7 mouse cellular contexts compared by ENCODE assay signal in genomic region chr14:30671986-30672312, GRCm38 (mm10). TPM values are rescaled to one million over a fixed set of nuclear protein-coding genes. Genes with fewer than 3 reads are reported as not detected.
DNase-seq lines count a peak whose midpoint lies in the region; ATAC-seq and TF ChIP-seq lines count a peak whose summit lies in the region.

No protein-coding gene starts in this region.

- WGBS in embryonic facial prominence, embryonic 11.5 days: 7% methylated on average over 3 of the region's 3 CpGs
- 7% methylated on average over 3 of the region's 3 CpGs for WGBS in kidney, adult 2 months
- 11% methylated on average over 3 of the region's 3 CpGs for WGBS in limb, embryonic 12.5 days
- WGBS in midbrain, embryonic 15.5 days: 5% methylated on average over 3 of the region's 3 CpGs
- WGBS in spleen, adult 2 months: 1% methylated on average over 3 of the region's 3 CpGs

- no peaks in the 10 kb centered on the region for H3K4me1 ChIP-seq in embryonic facial prominence, embryonic 11.5 days (ENCODE audit: control insufficient read depth, insufficient read depth, low read length)
- no peaks in the 10 kb centered on the region for H3K4me1 ChIP-seq in kidney, adult 2 months (ENCODE audit: control insufficient read depth, insufficient read depth, low read length)
- H3K4me1 ChIP-seq in limb, embryonic 12.5 days (replicated peaks): no peaks in the 10 kb centered on the region
- no peaks in the 10 kb centered on the region for H3K4me1 ChIP-seq in midbrain, embryonic 15.5 days
- H3K4me1 ChIP-seq in spleen, adult 2 months (ENCODE audit: control insufficient read depth, insufficient read depth, insufficient read length): peaks cover 8% of the 10 kb centered on the region; the same call in 1 of the 2 replicates

- no peaks in the 10 kb centered on the region; the same call in none of the 2 replicates for H3K36me3 ChIP-seq in embryonic facial prominence, embryonic 11.5 days (replicated peaks; ENCODE audit: control insufficient read depth, insufficient read depth, low read depth, low read length)
- peaks cover 1% of the 10 kb centered on the region for H3K36me3 ChIP-seq in kidney, adult 2 months (ENCODE audit: control insufficient read depth, insufficient read depth, low read length)
- H3K36me3 ChIP-seq in limb, embryonic 12.5 days: peaks cover 83% of the 10 kb centered on the region
- 0 out of 2 replicates have a peak, but pooled peaks cover 2% of the 10 kb centered on the region for H3K36me3 ChIP-seq in midbrain, embryonic 15.5 days (replicated peaks)
- peaks cover 15% of the 10 kb centered on the region for H3K36me3 ChIP-seq in spleen, adult 2 months (ENCODE audit: control insufficient read depth, insufficient read depth, low read length)

- no peak overlapping the region for H3K9ac ChIP-seq in embryonic facial prominence, embryonic 11.5 days (replicated peaks; ENCODE audit: low read length)
- no peak overlapping the region for H3K9ac ChIP-seq in limb, embryonic 12.5 days (replicated peaks)
- H3K9ac ChIP-seq in midbrain, embryonic 15.5 days: no peak overlapping the region

- H3K4me3 ChIP-seq in embryonic facial prominence, embryonic 11.5 days (ENCODE audit: low read depth, low read length): no peak overlapping the region
- no peak overlapping the region for H3K4me3 ChIP-seq in kidney, adult 2 months (ENCODE audit: insufficient read depth, low read depth, low read length)
- no peak overlapping the region for H3K4me3 ChIP-seq in limb, embryonic 12.5 days (replicated peaks)
- H3K4me3 ChIP-seq in midbrain, embryonic 15.5 days: no peak overlapping the region
- H3K4me3 ChIP-seq in spleen, adult 2 months (ENCODE audit: extremely low read depth, insufficient read depth, insufficient read length): no peak overlapping the region

- peak; percentile 95 for TF ChIP-seq CTCF in kidney, adult 2 months (conservative IDR thresholded peaks at IDR 0.05; ENCODE audit: insufficient read depth, insufficient read length, low read depth, low read length)
- TF ChIP-seq CTCF in spleen, adult 2 months (IDR thresholded peaks at IDR 0.05; ENCODE audit: extremely low read depth, insufficient read depth, insufficient read length, insufficient replicate concordance): peak; percentile 89; the same call in 1 of the 2 replicates

- no peak for TF ChIP-seq POLR2A in kidney, adult 2 months (IDR thresholded peaks at IDR 0.05; ENCODE audit: low read depth, low read length)
- no peak for TF ChIP-seq POLR2A in spleen, adult 2 months (IDR thresholded peaks at IDR 0.05; ENCODE audit: low read depth, low read length)

- no peak overlapping the region for H3K4me2 ChIP-seq in embryonic facial prominence, embryonic 11.5 days (ENCODE audit: low read depth, low read length)
- no peak overlapping the region for H3K4me2 ChIP-seq in limb, embryonic 12.5 days
- no peak overlapping the region for H3K4me2 ChIP-seq in midbrain, embryonic 15.5 days

- no peak overlapping the region for H3K27ac ChIP-seq in embryonic facial prominence, embryonic 11.5 days (replicated peaks; ENCODE audit: low read depth, low read length)
- no peak overlapping the region for H3K27ac ChIP-seq in kidney, adult 2 months (ENCODE audit: insufficient read depth, low read depth, low read length)
- H3K27ac ChIP-seq in limb, embryonic 12.5 days: no peak overlapping the region
- H3K27ac ChIP-seq in midbrain, embryonic 15.5 days: no peak overlapping the region
- H3K27ac ChIP-seq in spleen, adult 2 months (ENCODE audit: insufficient read depth, low read length): peak overlapping the region; percentile 50; the same call in 1 of the 2 replicates

- no peaks in the 10 kb centered on the region for H3K27me3 ChIP-seq in embryonic facial prominence, embryonic 11.5 days (ENCODE audit: control insufficient read depth, insufficient read depth, low read length)
- H3K27me3 ChIP-seq in kidney, adult 2 months (replicated peaks; ENCODE audit: control insufficient read depth, insufficient read depth, low read length): no peaks in the 10 kb centered on the region
- no peaks in the 10 kb centered on the region for H3K27me3 ChIP-seq in limb, embryonic 12.5 days
- H3K27me3 ChIP-seq in midbrain, embryonic 15.5 days (replicated peaks): no peaks in the 10 kb centered on the region
- no peaks in the 10 kb centered on the region for H3K27me3 ChIP-seq in spleen, adult 2 months (ENCODE audit: control insufficient read depth, insufficient read depth, low read length)

- peak; percentile 75; the same call in 1 of the 2 replicates for ATAC-seq in embryonic facial prominence, embryonic 11.5 days (replicated peaks; ENCODE audit: insufficient number of reproducible peaks, low FRiP score, low TSS enrichment, low read depth)
- ATAC-seq in limb, embryonic 12.5 days (ENCODE audit: insufficient number of reproducible peaks, insufficient read depth, low FRiP score, low TSS enrichment, low read depth): peak; percentile 59; the same call in 1 of the 2 replicates
- peak; percentile 82 for ATAC-seq in midbrain, embryonic 15.5 days (replicated peaks)

- peak; percentile 93 for DNase-seq in adrenal gland, postnatal 14 days
- DNase-seq in embryonic facial prominence, embryonic 11.5 days (ENCODE audit: low spot score): peak; percentile 91
- peak; percentile 85 to 96 for DNase-seq in heart, adult 18-20 months
- peak; percentile 89 for DNase-seq in kidney, adult 2 months
- DNase-seq in spleen, adult 2 months (ENCODE audit: low read depth in 1 of 2, low spot score in 2 of 2): peak; percentile 84 to 88

- H3K9me3 ChIP-seq in embryonic facial prominence, embryonic 11.5 days (replicated peaks; ENCODE audit: control insufficient read depth, low read length): no peaks in the 10 kb centered on the region
- no peaks in the 10 kb centered on the region for H3K9me3 ChIP-seq in limb, embryonic 12.5 days
- H3K9me3 ChIP-seq in midbrain, embryonic 15.5 days: no peaks in the 10 kb centered on the region

RNA-seq across cellular contexts. Expression of gene Rft1, which starts 17.8 kb away (rescaled TPM):
- total RNA-seq in adrenal gland, postnatal 14 days (2021): 20.8 and 23.9 TPM in 2 replicates
- 12.9 and 17.6 TPM in 2 replicates for polyA plus RNA-seq in embryonic facial prominence, embryonic 11.5 days (2014; fragmentation: Nextera tagmentation; extraction: Ambion mirVana)
- total RNA-seq in heart, adult 18-20 months (2021): 1 to 10 TPM; 7.7 to 7.9 TPM
- polyA plus RNA-seq in kidney, adult 2 months (2012; rRNA removed): 17.6 and 18.8 TPM in 2 replicates
- polyA plus RNA-seq in limb, embryonic 12.5 days (2016; fragmentation: Nextera tagmentation; extraction: Ambion mirVana): 20.3 and 21.7 TPM in 2 replicates
- 7.6 and 9.6 TPM in 2 replicates for polyA plus RNA-seq in midbrain, embryonic 15.5 days (2015; fragmentation: Nextera tagmentation; extraction: Ambion mirVana)
- polyA plus RNA-seq in spleen, adult 2 months (2012; rRNA removed): 8.5 and 8.6 TPM in 2 replicates

RNA-seq across cellular contexts. Expression of gene Sfmbt1, which starts 42.7 kb away (rescaled TPM):
- 27.0 and 28.3 TPM in 2 replicates for total RNA-seq in adrenal gland, postnatal 14 days (2021)
- polyA plus RNA-seq in embryonic facial prominence, embryonic 11.5 days (2014; fragmentation: Nextera tagmentation; extraction: Ambion mirVana): 18.5 and 20.5 TPM in 2 replicates
- 10 to 100 TPM; 12.8 to 14.3 TPM for total RNA-seq in heart, adult 18-20 months (2021)
- polyA plus RNA-seq in kidney, adult 2 months (2012; rRNA removed): 2.2 and 3.3 TPM in 2 replicates
- 16.9 and 18.1 TPM in 2 replicates for polyA plus RNA-seq in limb, embryonic 12.5 days (2016; fragmentation: Nextera tagmentation; extraction: Ambion mirVana)
- 19.4 and 21.9 TPM in 2 replicates for polyA plus RNA-seq in midbrain, embryonic 15.5 days (2015; fragmentation: Nextera tagmentation; extraction: Ambion mirVana)
- 1.2 and 1.3 TPM in 2 replicates for polyA plus RNA-seq in spleen, adult 2 months (2012; rRNA removed)

RNA-seq across cellular contexts. Expression of gene Prkcd, which starts 45.9 kb away (rescaled TPM):
- total RNA-seq in adrenal gland, postnatal 14 days (2021): 133 and 145 TPM in 2 replicates
- polyA plus RNA-seq in embryonic facial prominence, embryonic 11.5 days (2014; fragmentation: Nextera tagmentation; extraction: Ambion mirVana): 30.0 and 31.7 TPM in 2 replicates
- 10 to 100 TPM; 11.2 to 13.0 TPM for total RNA-seq in heart, adult 18-20 months (2021)
- polyA plus RNA-seq in kidney, adult 2 months (2012; rRNA removed): 80.6 and 96.2 TPM in 2 replicates
- polyA plus RNA-seq in limb, embryonic 12.5 days (2016; fragmentation: Nextera tagmentation; extraction: Ambion mirVana): 54.1 and 56.2 TPM in 2 replicates
- 14.7 and 19.6 TPM in 2 replicates for polyA plus RNA-seq in midbrain, embryonic 15.5 days (2015; fragmentation: Nextera tagmentation; extraction: Ambion mirVana)
- 187 and 226 TPM in 2 replicates for polyA plus RNA-seq in spleen, adult 2 months (2012; rRNA removed)
